ENCODE assay signal across 18 mouse cellular contexts in genomic region chr1:127305582-127305981, GRCm38 (mm10).
DNase-seq lines count a peak whose midpoint lies in the region; ATAC-seq and TF ChIP-seq lines count a peak whose summit lies in the region.
"Had no signal": no experiment of that assay in that cellular context is flagged by ENCODE, and none has a peak within 500 bp of the region (broad histone marks: within the 10 kb centered on the region; RNA-seq: fewer than 3 reads in every experiment).

No protein-coding gene starts in this region.

- no peak; the same call in 1 of the 2 replicates for TF ChIP-seq RAD21 in CH12.LX (IDR thresholded peaks at IDR 0.05; ENCODE audit: low read depth, low read length)

- peaks cover 8 to 63% of the 10 kb centered on the region in 2 experiments for H3K4me1 ChIP-seq in CH12.LX (ENCODE audit: control insufficient read depth in 1 of 2, insufficient read depth in 2 of 2)
- H3K4me1 ChIP-seq: forebrain, embryonic 10.5 days had no signal

- peak overlapping the region; percentile 85 for H3K4me2 ChIP-seq in CH12.LX (ENCODE audit: insufficient read depth, low read depth, poor library complexity, severe bottlenecking)
- H3K4me2 ChIP-seq: heart, embryonic 12.5 days; limb, embryonic 15.5 days had no signal

- no peak overlapping the region for H3K9ac ChIP-seq in CH12.LX (ENCODE audit: insufficient read depth, low read depth)
- H3K9ac ChIP-seq: heart, embryonic 12.5 days; limb, embryonic 15.5 days had no signal

- H3K4me3 ChIP-seq in CH12.LX (replicated peaks in 1 of 3; ENCODE audit: low read depth in 2 of 3, low read length in 2 of 3, poor library complexity in 1 of 3), result no peak overlapping the region
- H3K4me3 ChIP-seq: forebrain, embryonic 10.5 days; heart, embryonic 12.5 days; limb, embryonic 15.5 days had no signal

- H3K27ac ChIP-seq in CH12.LX (ENCODE audit: insufficient read depth, low read depth), result no peak overlapping the region
- H3K27ac ChIP-seq: forebrain, embryonic 10.5 days; limb, embryonic 15.5 days had no signal

- no peak for TF ChIP-seq POLR2A in CH12.LX (IDR thresholded peaks at IDR 0.05; ENCODE audit: low read depth, low read length)

- no peaks in the 10 kb centered on the region for H3K9me3 ChIP-seq in CH12.LX (replicated peaks; ENCODE audit: low read length)
- H3K9me3 ChIP-seq: forebrain, embryonic 10.5 days; heart, embryonic 12.5 days; limb, embryonic 15.5 days had no signal

- TF ChIP-seq CTCF in CH12.LX (conservative IDR thresholded peaks at IDR 0.05 in 1 of 2, IDR thresholded peaks at IDR 0.05 in 1 of 2; ENCODE audit: low read depth in 2 of 2, low read length in 2 of 2), result no peak

- dilution Hi-C loops in CH12.LX (cut with MboI; ENCODE audit: extremely low pct_ligation_motif_present, extremely low pct_unique_long_range_greater_than_20kb, low sequenced_read_pairs), result no loop called here

- TF ChIP-seq EP300 in CH12.LX (IDR thresholded peaks at IDR 0.05; ENCODE audit: low read length), result peak; percentile 85

- peak; percentile 56 for DNase-seq in heart, adult 11 months
- DNase-seq in heart, postnatal 10 days, result no peak
- peak; percentile 65 for DNase-seq in CH12.LX (ENCODE audit: extremely low read depth)
- DNase-seq in thymus, postnatal 10 days (ENCODE audit: low spot score in 2 of 2), result peak; percentile 32 to 49
- DNase-seq in layer of hippocampus, postnatal 36 days, result no peak
- no peak for DNase-seq in cerebellum, adult 11 months
- no peak for DNase-seq in right cerebral cortex, postnatal 10 days (ENCODE audit: low spot score in 2 of 2)
- DNase-seq: adrenal gland, adult 2 months; cerebellum, postnatal 10 days; heart, postnatal 36 days; kidney, adult 11 months; kidney, postnatal 10 days; lung, postnatal 10 days had no signal

- no peaks in the 10 kb centered on the region for H3K27me3 ChIP-seq in CH12.LX (replicated peaks)
- H3K27me3 ChIP-seq: heart, embryonic 12.5 days; limb, embryonic 15.5 days had no signal

- ATAC-seq in inflammation-experienced regulatory T-cells, adult 6 months, result peak; percentile 46
- ATAC-seq: hindbrain, embryonic 16.5 days had no signal

- peaks cover 0 to 22% of the 10 kb centered on the region in 2 experiments for H3K36me3 ChIP-seq in CH12.LX (replicated peaks in 1 of 2; ENCODE audit: control insufficient read depth in 1 of 2, insufficient read depth in 1 of 2, low read length in 1 of 2)
- H3K36me3 ChIP-seq: limb, embryonic 15.5 days had no signal

- H3K79me2 ChIP-seq in CH12.LX (replicated peaks; ENCODE audit: control insufficient read depth, extremely low read depth, insufficient read depth, poor library complexity, severe bottlenecking), result no peaks in the 10 kb centered on the region

- intact Hi-C loops in heart, postnatal 10 days (cut with DNase I), result no loop called here

- in situ Hi-C loops in CH12.LX (cut with MboI; ENCODE audit: low pct_ligation_motif_present, low pct_unique_long_range_greater_than_20kb, low sequenced_read_pairs), result loop anchor here (5.0 to 10.0 kb wide), 2 partner anchors 77 to 101 kb away; partner anchors contain the start of gene Mgat5

TF ChIP-seq in CH12.LX, 34 proteins besides CTCF, POLR2A, EP300 and RAD21:
- TF ChIP-seq MAFK (IDR thresholded peaks at IDR 0.05; ENCODE audit: insufficient replicate concordance, low read length) (peak; percentile 78; the same call in 1 of the 2 replicates), ZMIZ1 (IDR thresholded peaks at IDR 0.05; ENCODE audit: low read depth, low read length) (no peak), USF1 (IDR thresholded peaks at IDR 0.05; ENCODE audit: low read depth, low read length) (no peak), TCF12 (IDR thresholded peaks at IDR 0.05; ENCODE audit: low read depth, low read length) (peak; percentile 63), HCFC1 (IDR thresholded peaks at IDR 0.05; ENCODE audit: low read depth, low read length) (no peak), PAX5 (IDR thresholded peaks at IDR 0.05; ENCODE audit: low read length) (no peak), BHLHE40 (IDR thresholded peaks at IDR 0.05; ENCODE audit: low read depth, low read length) (peak; percentile 80), JUND (conservative IDR thresholded peaks at IDR 0.05; ENCODE audit: low read depth, low read length) (no peak), ELF1 (IDR thresholded peaks at IDR 0.05; ENCODE audit: low read depth, low read length) (no peak), IRF4 (IDR thresholded peaks at IDR 0.05; ENCODE audit: low read depth, low read length) (peak; percentile 72; the same call in 1 of the 2 replicates), JUN (IDR thresholded peaks at IDR 0.05; ENCODE audit: insufficient read depth, low read depth, low read length) (0 out of 2 replicates have a peak, but pooled peaks have one; percentile 3), UBTF (IDR thresholded peaks at IDR 0.05; ENCODE audit: low read depth, low read length) (no peak), MEF2A (IDR thresholded peaks at IDR 0.05; ENCODE audit: borderline replicate concordance, low read depth, low read length) (no peak), E2F4 (IDR thresholded peaks at IDR 0.05; ENCODE audit: insufficient replicate concordance, low read depth, low read length) (no peak), CHD2 (IDR thresholded peaks at IDR 0.05; ENCODE audit: low read length) (0 out of 2 replicates have a peak, but pooled peaks have one; percentile 17), ETS1 (conservative IDR thresholded peaks at IDR 0.05; ENCODE audit: low read depth, low read length) (peak; percentile 84), RCOR1 (conservative IDR thresholded peaks at IDR 0.05; ENCODE audit: low read depth, low read length) (0 out of 2 replicates have a peak, but pooled peaks have one; percentile 52), SIN3A (IDR thresholded peaks at IDR 0.05; ENCODE audit: low read length) (no peak)

Comparison
In these comparisons a context has a peak if more than half of its experiments do, and no peak if none do; other contexts are left out.
1. DNase-seq: peak in heart, adult 11 months (single experiment), CH12.LX (single experiment) and thymus, postnatal 10 days (2 of 2); none in heart, postnatal 10 days (0 of 2), layer of hippocampus, postnatal 36 days (0 of 2), cerebellum, adult 11 months (single experiment) and right cerebral cortex, postnatal 10 days (0 of 2).